Mouse (Mus musculus) adrenal gland, postnatal 4 days (tissue): ENCODE measurements at regions not wholly inside any gene's neighbourhood (a gene's known extent, or its start where the extent isn't known, plus 50 kb on each side); places are given as distances from the start of the nearest gene placed in this dataset.

Experiments used
- DNase-seq, 2 experiments: peaks; one replicate each; pipeline ENCODE4 v3.0.0; 2021 to 2022; ENCODE audit warnings: low spot score in 2 of 2, mixed read lengths in 2 of 2

DNA sequence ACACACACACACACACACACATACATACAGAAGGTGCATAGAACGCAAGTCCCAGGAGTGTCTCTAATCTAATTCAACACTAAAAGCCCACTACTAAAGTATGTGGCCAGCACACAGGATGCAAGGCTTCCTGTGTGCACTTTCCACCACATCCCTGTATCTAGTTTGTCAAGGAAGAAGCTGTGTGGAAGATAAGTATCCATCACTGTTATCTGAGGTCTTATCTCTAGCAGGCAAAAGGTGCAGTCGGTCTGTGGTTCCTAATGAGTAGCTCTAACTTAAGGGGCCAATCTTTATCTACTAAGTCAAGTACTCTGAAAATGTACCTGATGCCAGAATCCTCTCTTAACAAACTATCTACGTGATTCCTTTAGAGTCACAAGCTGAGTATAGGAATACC lies 295.8 kb upstream of the Pitrm1 start:
- DNase-seq: no peak

DNA sequence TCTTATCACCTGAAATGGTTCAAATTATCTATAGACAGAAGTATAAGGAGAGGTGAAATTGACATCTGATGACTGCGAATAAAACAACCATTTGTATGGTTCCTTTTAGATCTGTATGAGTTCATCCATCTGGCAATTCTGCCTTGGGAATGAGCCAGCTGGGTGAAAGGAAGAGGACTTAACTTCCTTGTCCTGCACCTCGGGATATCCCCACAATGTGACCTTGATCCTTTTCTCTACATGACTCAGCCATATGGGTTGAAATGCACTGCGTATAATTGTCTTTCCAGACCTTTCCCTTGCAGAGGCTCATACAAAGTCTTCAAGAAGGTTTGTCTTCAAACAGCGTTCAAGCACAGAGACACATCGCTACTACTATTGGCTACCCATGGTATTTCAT lies 292.6 kb upstream of the Pitrm1 start:
- no peak for DNase-seq

- DNase-seq: no peak
Measured at GRCm38 (mm10) chr13:6255728-6256496, 292.0 kb upstream of the Pitrm1 start.

DNA sequence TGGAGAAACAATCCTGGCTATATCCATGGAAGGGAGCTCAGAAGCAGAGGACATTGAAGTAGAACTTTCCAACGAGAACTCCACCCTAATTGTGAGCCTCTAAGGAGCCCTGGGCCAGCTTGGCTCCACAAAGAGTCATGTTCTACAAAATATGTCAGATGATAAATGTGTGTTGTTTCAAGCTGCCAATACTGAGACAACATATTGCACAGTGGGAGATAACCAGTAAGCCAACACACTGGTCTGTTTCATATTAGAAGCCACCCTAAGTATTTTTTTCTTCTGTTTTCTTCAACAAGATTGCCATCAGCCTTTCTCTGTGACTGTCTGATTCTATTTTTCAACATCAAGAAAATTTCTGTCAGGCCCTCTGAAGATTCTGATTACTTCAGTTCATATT lies 289.5 kb upstream of the Pitrm1 start:
- no peak for DNase-seq

DNA sequence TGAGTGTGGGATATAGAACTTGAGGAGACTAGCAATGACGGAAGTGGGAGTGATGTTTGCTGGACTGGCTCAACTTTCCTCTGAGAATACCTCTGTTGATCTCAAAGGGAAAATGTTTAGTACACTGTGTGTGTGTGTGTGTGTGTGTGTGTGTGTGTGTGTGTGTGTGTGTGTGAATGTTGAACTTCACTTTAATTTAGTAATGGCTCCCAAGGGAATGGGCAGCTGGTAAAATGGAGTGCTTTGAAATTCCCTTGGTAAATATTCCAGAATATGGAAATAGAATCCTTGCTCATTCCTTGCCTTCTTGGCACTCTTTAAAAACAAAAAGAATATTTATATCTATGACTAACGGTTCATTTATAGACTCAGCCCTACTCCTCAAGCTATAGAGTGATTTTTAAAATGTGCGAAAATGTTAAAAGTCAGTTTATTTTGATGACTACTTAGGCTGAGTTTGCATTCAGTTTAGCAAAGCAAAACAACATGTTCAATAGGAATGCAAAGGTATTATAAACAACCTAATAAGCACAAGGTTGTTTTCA lies 287.6 kb upstream of the Pitrm1 start:
- DNase-seq: no peak

GRCm38 (mm10) chr13:6261458-6261857 lies 286.5 kb upstream of the Pitrm1 start:
- no peak for DNase-seq

- DNase-seq: no peak
Measured at GRCm38 (mm10) chr13:6270546-6270945, 277.4 kb upstream of the Pitrm1 start.

DNA sequence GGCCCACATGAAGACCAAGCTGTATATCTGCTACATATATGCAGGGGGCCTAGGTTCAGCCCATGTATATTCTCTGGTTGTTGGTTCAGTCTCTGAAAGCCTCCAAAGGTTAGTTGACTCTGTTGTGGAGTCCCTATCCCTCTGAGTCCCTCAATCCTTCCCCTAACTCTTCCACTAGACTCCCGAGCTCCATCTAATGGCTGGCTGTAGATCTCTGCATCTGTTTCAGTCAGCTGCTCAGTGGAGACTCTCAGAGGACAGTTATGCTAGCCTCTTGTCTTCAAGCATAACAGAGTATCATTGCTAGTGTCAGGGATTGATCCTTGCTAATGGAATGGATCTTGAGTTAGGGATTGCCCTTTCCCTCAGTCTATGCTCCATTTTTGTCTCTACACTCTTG lies 275.0 kb upstream of the Pitrm1 start:
- DNase-seq: no peak

DNA sequence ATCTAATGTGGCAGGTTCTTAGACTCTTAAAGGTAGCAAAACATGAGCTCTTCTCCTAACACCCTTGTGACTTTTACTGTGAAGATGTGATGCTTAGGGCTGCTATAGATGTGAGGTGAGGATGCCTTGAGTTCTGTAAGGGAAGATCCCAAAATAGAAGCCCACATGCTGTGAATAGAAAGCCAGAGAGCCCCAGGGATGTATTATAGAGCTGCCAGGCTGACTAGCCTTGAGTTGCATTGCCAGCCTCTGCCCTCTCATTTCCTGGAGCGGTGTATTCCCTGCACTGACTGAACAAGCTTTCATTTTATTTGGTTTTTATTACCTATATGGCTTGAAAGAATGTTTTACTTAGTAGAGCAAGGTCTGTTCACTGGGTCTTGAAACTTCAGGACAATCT lies 267.9 kb upstream of the Pitrm1 start:
- no peak for DNase-seq

DNA sequence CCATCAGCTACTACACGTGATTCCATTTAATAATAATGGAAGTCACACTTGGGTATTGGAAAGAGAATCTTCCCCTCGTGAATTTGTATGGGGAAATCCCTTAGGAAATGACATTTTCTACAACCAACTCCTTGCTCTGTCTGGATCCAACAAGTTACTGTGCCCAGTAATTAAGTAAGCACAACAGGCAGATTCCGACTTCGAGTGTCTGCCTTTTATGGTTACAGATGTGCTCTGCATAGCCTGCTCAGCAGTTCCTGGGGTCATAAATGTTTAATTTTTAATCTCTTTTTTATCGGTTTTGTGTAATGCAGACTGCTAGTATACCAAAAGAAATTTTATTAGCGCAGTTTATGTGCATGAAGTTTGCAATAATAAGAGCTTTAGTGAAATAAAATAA lies 259.8 kb upstream of the Pitrm1 start:
- no peak for DNase-seq

- no peak for DNase-seq
Measured at GRCm38 (mm10) chr13:6292098-6292497, 255.9 kb upstream of the Pitrm1 start.

- DNase-seq: no peak
Measured at GRCm38 (mm10) chr13:6305718-6306117, 242.2 kb upstream of the Pitrm1 start.

- DNase-seq: no peak
Measured at GRCm38 (mm10) chr13:6306616-6306988, 241.3 kb upstream of the Pitrm1 start.

GRCm38 (mm10) chr13:6306989-6307917 lies 240.7 kb upstream of the Pitrm1 start:
- no peak for DNase-seq

- no peak for DNase-seq
Measured at GRCm38 (mm10) chr13:6316201-6316600, 231.7 kb upstream of the Pitrm1 start.

- DNase-seq: no peak
Measured at GRCm38 (mm10) chr13:6323948-6324347, 224.0 kb upstream of the Pitrm1 start.

DNA sequence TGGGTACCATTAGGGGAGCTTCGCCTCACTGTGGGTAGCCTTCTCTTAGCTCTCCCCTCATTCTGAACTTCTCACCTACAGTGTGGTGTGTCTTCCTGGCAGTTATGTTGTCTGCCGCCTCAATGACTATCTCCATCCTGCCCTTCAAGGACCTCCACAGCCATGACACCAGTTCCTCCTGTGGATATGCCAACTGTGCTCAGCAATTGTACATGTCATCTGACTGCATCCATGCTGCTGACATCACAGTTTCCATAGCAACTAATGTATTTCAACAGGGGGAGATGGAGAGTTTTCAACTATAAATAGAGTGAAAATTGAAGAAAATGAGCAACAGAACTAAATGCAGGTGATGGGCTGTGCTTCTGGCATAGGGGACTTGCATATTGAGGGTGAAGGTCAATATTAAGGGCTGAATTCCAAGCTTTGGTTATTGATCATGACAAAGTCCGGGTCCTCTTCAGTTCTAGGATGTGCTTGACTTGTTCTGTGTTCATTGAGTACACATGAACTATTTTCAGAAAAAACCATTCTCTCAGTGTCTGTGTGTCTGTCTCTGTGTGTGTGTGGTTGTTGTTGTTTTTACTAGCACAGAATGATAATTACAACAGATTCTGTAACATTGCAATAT lies 217.5 kb upstream of the Pitrm1 start:
- no peak for DNase-seq

DNA sequence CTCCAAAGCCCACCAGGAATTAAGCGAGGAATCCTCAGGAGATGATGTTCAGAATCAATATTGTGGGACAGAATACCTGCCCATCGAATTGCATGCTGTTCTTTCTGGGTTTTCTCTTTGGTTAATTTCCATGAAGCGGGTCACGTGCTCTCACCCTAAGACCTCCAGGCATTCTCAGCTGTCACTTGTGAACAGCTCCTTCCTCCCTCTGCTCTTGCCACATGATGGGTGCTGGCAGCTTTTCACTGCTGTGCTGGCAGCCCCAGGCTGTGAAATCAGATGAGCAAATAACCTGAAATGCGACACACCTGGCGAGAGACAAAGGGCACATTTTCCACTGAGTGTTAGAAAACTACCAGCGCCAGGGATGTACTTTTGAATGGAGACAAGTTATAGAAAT lies 207.8 kb upstream of the Pitrm1 start:
- no peak for DNase-seq

GRCm38 (mm10) chr13:6341102-6341737 lies 206.7 kb upstream of the Pitrm1 start:
- no peak for DNase-seq

DNA sequence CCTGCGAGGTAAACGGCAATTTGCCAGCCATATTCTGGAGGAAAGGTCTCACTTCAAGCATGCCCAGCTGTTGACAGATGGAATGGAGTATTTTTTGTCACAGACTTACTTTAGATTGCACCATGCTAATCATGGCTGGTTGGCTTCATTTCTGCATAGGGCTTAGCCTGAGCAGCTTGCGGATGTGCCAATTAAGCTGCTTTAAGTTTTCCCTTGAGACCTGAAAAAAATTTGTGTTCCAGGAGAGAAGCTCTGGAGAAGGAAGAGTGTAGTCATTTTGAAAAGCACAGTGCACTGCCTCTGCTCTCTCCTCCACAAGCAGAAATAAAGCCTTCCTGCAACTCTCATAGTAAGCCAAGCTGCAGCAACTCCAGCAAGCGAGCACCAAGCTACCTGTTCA lies 182.8 kb upstream of the Pitrm1 start:
- no peak for DNase-seq

- DNase-seq: no peak
Measured at GRCm38 (mm10) chr13:6367661-6368060, 180.3 kb upstream of the Pitrm1 start.
